Mouse (Mus musculus) G1E (cell line): Measurements from ENCODE around the gene Tex14. TPM values are rescaled to one million over a fixed set of nuclear protein-coding genes. Genes with fewer than 3 reads are reported as not detected.
"Not testable (repeated sequence)": the region's sequence is repeated elsewhere in the genome, so short reads cannot be mapped to it uniquely, and the experiment has no call there.

Source experiments
- ATAC-seq: 2 replicates; pipeline ENCODE4 v1.8.0; 2016; ENCODE audit warnings: mild to moderate bottlenecking; ENCODE audit not compliant: insufficient number of reproducible peaks, poor library complexity, low FRiP score, severe bottlenecking; ENCODE audit errors: extremely low read depth
- DNase-seq: peaks from one replicate; pipeline ENCODE4 v3.0.0; 2012; ENCODE audit warnings: low spot score
- H3K27me3 ChIP-seq: 2 replicates; pipeline ENCODE4 v1.6.1; 2012; ENCODE audit warnings: mild to moderate bottlenecking, low read length, inconsistent platforms; ENCODE audit not compliant: insufficient read depth
- H3K36me3 ChIP-seq: replicated peaks from 2 replicates; pipeline ENCODE3; 2012; ENCODE audit warnings: mild to moderate bottlenecking, inconsistent platforms
- H3K4me1 ChIP-seq: 2 replicates; pipeline ENCODE4 v1.6.1; 2012; ENCODE audit warnings: low read depth, low read length, inconsistent platforms, mixed read lengths; ENCODE audit not compliant: insufficient read depth
- H3K4me3 ChIP-seq: 2 replicates; pipeline ENCODE4 v1.5.1; 2012; ENCODE audit warnings: low read depth, mild to moderate bottlenecking, inconsistent platforms, low read length, moderate library complexity, mixed read lengths
- H3K9me3 ChIP-seq: replicated peaks from 2 replicates; pipeline ENCODE4 v1.6.1; 2012; ENCODE audit warnings: inconsistent platforms
- CTCF ChIP-seq: IDR thresholded peaks from 2 replicates; pipeline ENCODE4 v1.5.1; 2012; ENCODE audit warnings: low read depth, low read length, inconsistent platforms, mixed read lengths
- GATA1 ChIP-seq: IDR thresholded peaks from 2 replicates; pipeline ENCODE4 v1.6.1; 2012; ENCODE audit warnings: borderline replicate concordance, low read length, inconsistent platforms, mixed read lengths
- GATA2 ChIP-seq: IDR thresholded peaks from 2 replicates; pipeline ENCODE4 v1.6.1; 2012; ENCODE audit warnings: low read depth, low read length, inconsistent platforms, borderline replicate concordance
- POLR2AphosphoS5 ChIP-seq: IDR thresholded peaks from 2 replicates; pipeline ENCODE4 v1.6.1; 2012; ENCODE audit warnings: low read depth, low read length, inconsistent platforms; ENCODE audit not compliant: insufficient replicate concordance
- TAL1 ChIP-seq: conservative IDR thresholded peaks from 2 replicates; pipeline ENCODE4 v1.6.1; 2012; ENCODE audit warnings: low read depth, low read length, inconsistent platforms, mixed read lengths
- polyA plus RNA-seq: library from polyadenylated mRNA; stranded (reverse); fragments of >175 nt; gene quantifications from 2 replicates; pipeline ENCODE4 v1.2.3, GENCODE M21; 2012
- total RNA-seq, 2 experiments: library from RNA; stranded (forward) in 1 of 2; stranded (reverse) in 1 of 2; fragments of 200-1000 nt in 1 of 2; fragments of >200 nt in 1 of 2; fragmentation: Nextera tagmentation in 1 of 2; gene quantifications; 2 replicates each; pipeline ENCODE4 v1.2.3; 2014 to 2017

Gene Tex14
- total and polyA plus RNA-seq, 3 experiments, result 0.16 TPM; not detected in 2

- Histone ChIP-seq H3K4me3 (no peak overlapping the region), H3K9me3 (no peaks in the 10 kb centered on the region), H3K36me3 (no peaks in the 10 kb centered on the region), H3K4me1 (peaks cover 31% of the 10 kb centered on the region), H3K27me3 (peaks cover 5% of the 10 kb centered on the region; the same call in 1 of the 2 replicates)
- no peak for ATAC-seq
- no peak for DNase-seq
- TF ChIP-seq GATA2, result no peak
- TF ChIP-seq GATA1, result no peak
- TF ChIP-seq TAL1, result no peak
- TF ChIP-seq CTCF, result no peak
- no peak for TF ChIP-seq POLR2AphosphoS5
These were observed 58.3 kb downstream of the Tex14 start for GRCm38 (mm10) chr11:87463243-87463540.

GRCm38 (mm10) chr11:87463792-87464430 lies 59.0 kb downstream of the Tex14 start:
- H3K4me3 ChIP-seq, DNase-seq: not testable (repeated sequence)

GRCm38 (mm10) chr11:87465990-87466593 lies 61.2 kb downstream of the Tex14 start:
- H3K4me3 ChIP-seq, result no peak overlapping the region; the same call in 1 of the 2 replicates
- DNase-seq (no peak), ATAC-seq (no peak)
- H3K27me3 ChIP-seq, result peaks cover 3% of the 10 kb centered on the region; the same call in 1 of the 2 replicates
- TF ChIP-seq CTCF (no peak), GATA2 (no peak), POLR2AphosphoS5 (no peak), GATA1 (no peak)
- H3K9me3 ChIP-seq, result no peaks in the 10 kb centered on the region
- peaks cover 44% of the 10 kb centered on the region for H3K4me1 ChIP-seq
- H3K36me3 ChIP-seq, result no peaks in the 10 kb centered on the region

More at GRCm38 (mm10) chr11:87463792-87464430, 59.0 kb downstream of the Tex14 start:
- not testable (repeated sequence) for ATAC-seq, H3K27me3 ChIP-seq, H3K36me3 ChIP-seq, H3K9me3 ChIP-seq
- H3K4me1 ChIP-seq, result peaks cover 38% of the 10 kb centered on the region

- TF ChIP-seq GATA2, result no peak
- TF ChIP-seq TAL1, result no peak
- TF ChIP-seq GATA1, result no peak
- TF ChIP-seq POLR2AphosphoS5, result no peak
- no peak for TF ChIP-seq CTCF
- Histone ChIP-seq H3K4me1 (peaks cover 40% of the 10 kb centered on the region), H3K4me3 (no peak overlapping the region; the same call in 1 of the 2 replicates), H3K9me3 (no peaks in the 10 kb centered on the region), H3K36me3 (no peaks in the 10 kb centered on the region), H3K27me3 (peaks cover 3% of the 10 kb centered on the region; the same call in 1 of the 2 replicates)
- ATAC-seq (no peak), DNase-seq (no peak)
These were observed 62.8 kb downstream of the Tex14 start for GRCm38 (mm10) chr11:87467491-87468277.

GRCm38 (mm10) chr11:87468278-87468655 lies 63.4 kb downstream of the Tex14 start:
- H3K36me3 ChIP-seq, result no peaks in the 10 kb centered on the region
- ATAC-seq, result no peak
- no peak for DNase-seq
- H3K4me3 ChIP-seq, result no peak overlapping the region
- H3K9me3 ChIP-seq, result no peaks in the 10 kb centered on the region
- peaks cover 43% of the 10 kb centered on the region for H3K4me1 ChIP-seq
- TF ChIP-seq GATA1 (no peak), TAL1 (no peak), POLR2AphosphoS5 (no peak), GATA2 (no peak), CTCF (no peak)
- peaks cover 3% of the 10 kb centered on the region; the same call in 1 of the 2 replicates for H3K27me3 ChIP-seq

GRCm38 (mm10) chr11:87468706-87469315 lies 63.9 kb downstream of the Tex14 start:
- H3K4me1 ChIP-seq, result peaks cover 41% of the 10 kb centered on the region
- no peak for ATAC-seq
- H3K4me3 ChIP-seq, result no peak overlapping the region
- peaks cover 3% of the 10 kb centered on the region; the same call in 1 of the 2 replicates for H3K27me3 ChIP-seq
- no peaks in the 10 kb centered on the region for H3K9me3 ChIP-seq
- TF ChIP-seq GATA2 (no peak), GATA1 (no peak)
- DNase-seq, result no peak
- H3K36me3 ChIP-seq, result no peaks in the 10 kb centered on the region
